Mouse (Mus musculus) lung, postnatal 0 days (tissue): ENCODE results near the gene Cdh4. TPM values are rescaled to one million over a fixed set of nuclear protein-coding genes. Genes with fewer than 3 reads are reported as not detected.

Experiments used
- ATAC-seq: fragments of 200-750 bp; cut with Nextera tagmentation; 2 replicates; pipeline ENCODE4 v1.8.0; 2017; ENCODE audit warnings: moderate library complexity
- DNase-seq: peaks from one replicate; pipeline ENCODE4 v3.0.0-alpha.2; 2016; ENCODE audit warnings: low spot score
- H3K27ac ChIP-seq: fragments of 300-500 bp; sonication (generic); 2 replicates; pipeline ENCODE4 v1.5.1; 2014; ENCODE audit warnings: antibody characterized with exemption, mild to moderate bottlenecking, low read length, mixed read lengths
- H3K27me3 ChIP-seq: fragments of 300-500 bp; sonication (generic); replicated peaks from 2 replicates; pipeline ENCODE4 v1.6.1; 2014; ENCODE audit warnings: low read length, mixed read lengths; ENCODE audit not compliant: insufficient read depth
- H3K36me3 ChIP-seq: fragments of 300-500 bp; sonication (generic); 2 replicates; pipeline ENCODE4 v1.6.1; 2014; ENCODE audit warnings: low read length, mixed read lengths; ENCODE audit not compliant: insufficient read depth
- H3K4me1 ChIP-seq: fragments of 300-500 bp; sonication (generic); 2 replicates; pipeline ENCODE4 v1.6.1; 2014; ENCODE audit warnings: antibody characterized with exemption, low read depth, low read length, mixed read lengths; ENCODE audit not compliant: insufficient read depth
- H3K4me2 ChIP-seq: fragments of 300-500 bp; sonication (generic); replicated peaks from 2 replicates; pipeline ENCODE4 v1.6.1; 2014; ENCODE audit warnings: low read depth, mild to moderate bottlenecking, low read length, moderate library complexity, mixed read lengths
- H3K4me3 ChIP-seq: fragments of 300-500 bp; sonication (generic); 2 replicates; pipeline ENCODE4 v1.5.1; 2014; ENCODE audit warnings: low read depth, low read length
- H3K9ac ChIP-seq: fragments of 300-500 bp; sonication (generic); replicated peaks from 2 replicates; pipeline ENCODE4 v1.6.1; 2014; ENCODE audit warnings: low read depth, mild to moderate bottlenecking
- H3K9me3 ChIP-seq: fragments of 300-500 bp; sonication (generic); 2 replicates; pipeline ENCODE4 v1.6.1; 2016; ENCODE audit warnings: low read length, mixed read lengths
- CTCF ChIP-seq: IDR thresholded peaks from 2 replicates; pipeline ENCODE4 v1.5.1; 2016; ENCODE audit warnings: antibody characterized with exemption, mild to moderate bottlenecking
- EP300 ChIP-seq: IDR thresholded peaks from 2 replicates; pipeline ENCODE4 v1.6.1; 2016; ENCODE audit warnings: antibody characterized with exemption, mild to moderate bottlenecking, control low read depth
- WGBS: fragments of 180-500 bp; shearing (Covaris S2); extraction: QIAGEN DNeasy Blood & Tissue Kit; methylation state at CpG from one replicate; pipeline ENCODE4 v1.1.7; 2014; 5-methylcytosine and 5-hydroxymethylcytosine counted together
- polyA plus RNA-seq: library from polyadenylated mRNA; unstranded; fragments of >200 nt; fragmentation: Nextera tagmentation; extraction: Ambion mirVana; gene quantifications from 2 replicates; pipeline ENCODE4 v1.2.1, GENCODE M21; 2015

Cdh4 gene
- polyA plus RNA-seq, 1 experiment from 2014 or later, result 3.4 TPM

DNA sequence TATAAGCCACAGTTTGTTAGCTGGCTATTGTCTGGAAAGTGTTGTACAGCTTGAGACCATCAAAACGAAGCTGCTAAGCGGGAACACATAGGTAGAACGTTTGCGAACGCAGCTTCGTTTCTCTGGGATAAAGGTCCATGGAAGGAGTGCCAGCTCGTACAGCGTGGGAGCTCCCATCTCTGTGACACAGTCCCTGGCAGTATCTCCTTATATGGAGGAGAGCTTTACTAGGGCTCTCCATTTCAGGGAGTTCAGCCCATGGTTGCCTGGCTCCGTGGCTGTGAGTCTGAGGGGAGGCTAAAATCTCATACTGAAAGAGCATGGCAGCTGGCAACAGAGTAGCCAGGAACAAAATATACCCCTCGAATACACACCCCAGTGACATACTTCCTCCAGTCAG lies 409.9 kb downstream of the Cdh4 start:
- Histone ChIP-seq H3K9me3 (no peaks in the 10 kb centered on the region), H3K27ac (no peak overlapping the region), H3K9ac (no peak overlapping the region), H3K4me2 (no peak overlapping the region), H3K27me3 (no peaks in the 10 kb centered on the region), H3K4me3 (no peak overlapping the region), H3K4me1 (no peaks in the 10 kb centered on the region), H3K36me3 (no peaks in the 10 kb centered on the region)
- ATAC-seq (no peak), DNase-seq (no peak)
- no peak for TF ChIP-seq EP300
- no peak for TF ChIP-seq CTCF
- 76% methylated on average over 10 of the region's 10 CpGs for whole genome bisulfite sequencing

DNA sequence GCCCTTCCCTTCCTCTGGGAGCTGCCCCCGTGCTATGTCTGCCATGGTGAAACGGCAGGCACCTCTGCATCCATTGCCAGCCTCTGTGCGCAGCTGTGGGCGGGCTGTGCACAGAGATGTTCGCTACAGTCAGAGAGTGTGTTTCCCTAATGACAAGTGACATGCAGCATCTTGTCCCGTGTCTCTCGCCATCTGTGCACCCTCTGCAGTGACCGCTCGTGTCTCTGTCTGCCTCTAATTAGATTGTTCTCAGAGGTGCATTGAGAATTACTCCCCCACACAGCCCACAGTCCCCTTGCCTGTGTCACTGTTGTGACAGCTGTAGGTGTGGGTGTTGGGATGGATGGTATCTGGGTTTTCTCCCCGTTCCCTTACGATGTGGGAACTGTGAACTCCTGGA lies 410.6 kb downstream of the Cdh4 start:
- Histone ChIP-seq H3K4me2 (no peak overlapping the region), H3K4me3 (no peak overlapping the region), H3K27me3 (no peaks in the 10 kb centered on the region), H3K27ac (no peak overlapping the region), H3K36me3 (no peaks in the 10 kb centered on the region), H3K4me1 (no peaks in the 10 kb centered on the region), H3K9me3 (no peaks in the 10 kb centered on the region), H3K9ac (no peak overlapping the region)
- WGBS, result 70% methylated on average over 11 of the region's 11 CpGs
- DNase-seq, result no peak
- TF ChIP-seq EP300, result no peak
- no peak for TF ChIP-seq CTCF
- no peak for ATAC-seq

DNA sequence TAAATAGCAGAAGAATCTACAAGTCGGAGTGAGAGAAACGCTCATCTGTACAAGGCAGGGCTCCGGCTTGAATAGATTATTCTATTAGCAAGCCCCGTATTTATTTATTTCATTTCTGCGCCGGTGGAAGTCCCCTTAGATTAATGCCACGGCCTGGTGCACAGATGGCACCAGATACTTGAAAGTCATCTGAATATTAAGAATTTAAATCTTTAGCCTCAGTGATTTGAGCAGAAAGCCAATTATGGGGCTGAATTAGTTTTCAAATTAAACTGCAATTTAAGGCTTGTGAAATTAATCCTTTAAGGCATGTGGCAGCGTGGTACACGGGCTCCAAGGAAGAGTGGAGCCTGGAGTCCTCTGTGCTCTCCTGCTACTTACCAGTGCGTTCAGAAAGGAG lies 411.7 kb downstream of the Cdh4 start:
- Histone ChIP-seq H3K27me3 (no peaks in the 10 kb centered on the region), H3K9me3 (no peaks in the 10 kb centered on the region), H3K27ac (no peak overlapping the region), H3K4me2 (no peak overlapping the region), H3K9ac (no peak overlapping the region), H3K4me3 (no peak overlapping the region), H3K36me3 (no peaks in the 10 kb centered on the region), H3K4me1 (no peaks in the 10 kb centered on the region)
- DNase-seq, result no peak
- no peak for ATAC-seq
- TF ChIP-seq EP300 (no peak), CTCF (no peak)
- 84% methylated on average over 10 of the region's 10 CpGs for WGBS

DNA sequence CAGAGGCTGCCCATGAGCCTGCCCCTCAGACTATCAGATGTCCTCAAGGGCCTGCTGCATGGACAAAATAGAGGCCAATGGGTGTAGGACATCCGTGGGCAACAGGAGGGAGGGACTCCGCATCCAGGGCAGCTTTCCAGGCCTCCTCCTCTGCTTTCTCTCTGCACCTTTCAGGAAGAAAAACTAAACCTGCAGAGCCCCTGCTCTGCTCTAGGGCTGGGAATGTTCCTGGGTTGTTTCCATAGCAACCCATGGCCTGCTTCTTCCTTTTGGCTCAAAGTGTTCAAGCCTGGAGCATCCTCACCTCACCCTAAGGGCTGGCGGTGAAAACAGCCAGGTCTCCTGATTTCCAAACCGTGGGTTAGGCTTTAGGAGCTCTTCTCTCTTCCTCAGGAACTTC lies 414.9 kb downstream of the Cdh4 start:
- ATAC-seq (no peak), DNase-seq (no peak)
- Histone ChIP-seq H3K27me3 (no peaks in the 10 kb centered on the region), H3K27ac (no peak overlapping the region), H3K36me3 (no peaks in the 10 kb centered on the region), H3K4me1 (no peaks in the 10 kb centered on the region), H3K9ac (no peak overlapping the region), H3K4me3 (no peak overlapping the region), H3K4me2 (no peak overlapping the region), H3K9me3 (no peaks in the 10 kb centered on the region)
- WGBS, result 47% methylated on average over 4 of the region's 4 CpGs
- TF ChIP-seq EP300 (no peak), CTCF (no peak)

DNA sequence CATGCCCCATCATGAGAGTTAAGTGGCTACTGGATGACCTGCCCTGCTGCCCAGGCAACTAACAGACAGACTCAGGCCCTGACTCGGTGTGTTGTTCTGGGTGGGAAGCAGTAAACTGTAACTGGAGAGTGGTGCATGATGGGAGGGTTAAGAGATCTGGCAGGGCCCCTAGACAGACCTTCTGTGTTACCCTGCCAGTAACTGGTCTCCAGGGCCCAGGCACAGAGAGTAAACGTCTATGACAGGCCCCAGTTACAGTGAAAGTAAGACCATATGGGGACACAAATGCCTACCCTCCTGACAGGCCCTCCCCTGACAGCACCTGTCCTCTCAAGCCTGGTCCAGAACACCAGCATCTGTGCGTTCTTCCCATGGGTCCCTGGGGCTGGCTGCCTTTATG lies 420.4 kb downstream of the Cdh4 start:
- no peak overlapping the region for H3K4me3 ChIP-seq
- ATAC-seq (no peak), DNase-seq (no peak)
- H3K36me3 ChIP-seq, result no peaks in the 10 kb centered on the region
- H3K4me2 ChIP-seq, result no peak overlapping the region
- 52% methylated on average over 3 of the region's 3 CpGs for WGBS
- H3K4me1 ChIP-seq, result no peaks in the 10 kb centered on the region
- no peak overlapping the region for H3K9ac ChIP-seq
- TF ChIP-seq CTCF (no peak), EP300 (no peak)
- no peaks in the 10 kb centered on the region for H3K27me3 ChIP-seq
- H3K27ac ChIP-seq, result no peak overlapping the region
- H3K9me3 ChIP-seq, result no peaks in the 10 kb centered on the region

DNA sequence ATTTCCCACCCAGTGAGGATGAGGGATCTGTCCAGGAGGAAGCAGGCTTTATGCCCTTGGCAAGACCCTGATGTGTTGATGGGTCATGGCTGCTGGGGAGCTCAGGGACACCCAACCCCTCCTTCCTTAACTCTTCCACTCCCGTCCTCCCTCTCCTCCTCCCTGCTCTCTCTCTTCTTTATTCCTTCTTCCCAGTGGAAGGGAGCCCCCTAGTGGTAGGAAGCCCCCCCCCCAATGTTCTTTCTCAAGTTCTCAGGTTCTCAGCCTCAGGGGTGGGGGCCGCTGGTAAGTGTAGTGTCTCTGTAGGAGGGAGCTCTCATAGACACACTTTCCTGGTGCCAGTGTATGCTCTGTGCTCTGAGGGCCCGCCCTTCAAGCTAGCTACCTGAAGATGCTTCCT lies 421.0 kb downstream of the Cdh4 start:
- ATAC-seq, result no peak
- no peak for DNase-seq
- Histone ChIP-seq H3K9me3 (no peaks in the 10 kb centered on the region), H3K27ac (no peak overlapping the region), H3K4me2 (no peak overlapping the region), H3K27me3 (no peaks in the 10 kb centered on the region), H3K4me3 (no peak overlapping the region), H3K9ac (no peak overlapping the region), H3K4me1 (no peaks in the 10 kb centered on the region), H3K36me3 (no peaks in the 10 kb centered on the region)
- 66% methylated on average over 3 of the region's 3 CpGs for WGBS
- TF ChIP-seq EP300, result no peak
- TF ChIP-seq CTCF, result peak; percentile 65

DNA sequence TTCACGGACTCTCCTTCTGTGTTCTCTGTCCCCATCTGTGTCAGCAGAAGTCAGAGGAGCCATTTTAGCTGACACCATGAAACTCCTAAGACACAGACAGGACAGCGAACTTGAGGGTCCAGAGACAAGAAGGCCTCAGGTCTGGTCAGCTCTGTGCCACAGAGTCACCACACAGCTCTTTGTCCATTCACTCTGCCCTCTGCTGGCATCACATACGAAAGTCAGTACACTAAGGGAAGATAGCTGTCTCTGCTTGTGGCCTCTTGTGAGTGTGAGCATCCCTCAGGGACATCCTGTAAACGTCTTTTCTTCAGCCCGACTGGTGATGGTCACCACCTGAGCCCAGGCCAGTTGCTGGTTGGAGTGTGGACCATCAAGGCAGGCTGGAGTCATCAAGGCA lies 422.9 kb downstream of the Cdh4 start:
- 62% methylated on average over 5 of the region's 5 CpGs for WGBS
- TF ChIP-seq EP300, result no peak
- TF ChIP-seq CTCF, result peak; percentile 48

More for the DNA sequence above, 422.9 kb downstream of the Cdh4 start:
- no peaks in the 10 kb centered on the region for H3K36me3 ChIP-seq
- H3K9ac ChIP-seq, result no peak overlapping the region
- DNase-seq (no peak), ATAC-seq (no peak)
- no peak overlapping the region for H3K27ac ChIP-seq
- no peak overlapping the region for H3K4me3 ChIP-seq
- H3K27me3 ChIP-seq, result no peaks in the 10 kb centered on the region
- H3K4me1 ChIP-seq, result no peaks in the 10 kb centered on the region
- H3K9me3 ChIP-seq, result no peaks in the 10 kb centered on the region
- no peak overlapping the region for H3K4me2 ChIP-seq
